Mouse (Mus musculus): ENCODE measurements around the gene Tmtc1. TPM values are rescaled to one million over a fixed set of nuclear protein-coding genes. Genes with fewer than 3 reads are reported as not detected.

Tmtc1 gene
- polyA plus RNA-seq, 1 experiment, result 5.7 TPM

DNA sequence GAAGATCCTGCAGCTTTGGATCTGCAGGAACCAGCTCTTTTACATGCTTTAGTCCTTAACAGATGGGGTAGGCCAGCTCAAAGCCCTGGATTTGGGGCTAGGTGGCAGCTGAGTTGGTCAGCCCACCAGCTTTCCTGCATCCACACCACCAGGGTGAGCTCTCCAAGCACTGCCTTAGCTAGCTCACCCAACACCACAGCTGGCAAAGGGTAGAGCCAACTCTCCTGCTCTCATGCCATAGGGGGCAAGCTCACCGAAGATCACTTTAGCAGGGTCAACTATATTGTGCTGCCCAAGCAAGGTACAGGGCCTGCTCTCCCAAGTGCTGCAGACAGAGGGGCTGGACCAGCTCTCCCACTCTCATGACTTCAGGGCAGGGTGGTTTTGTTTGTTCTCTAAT lies 6.6 kb downstream of the Tmtc1 start:
- H3K4me3 ChIP-seq (ENCODE audit: insufficient read depth, low read length), result no peak overlapping the region
- TF ChIP-seq CTCF (IDR thresholded peaks at IDR 0.05; ENCODE audit: borderline replicate concordance, insufficient read depth, low read length) (no peak), POLR2A (IDR thresholded peaks at IDR 0.05; ENCODE audit: low read depth, low read length) (no peak)
- H3K27ac ChIP-seq (ENCODE audit: insufficient read depth, low read length), result no peak overlapping the region
- H3K4me1 ChIP-seq (ENCODE audit: control insufficient read depth, insufficient read depth, low read length), result peaks cover 2% of the 10 kb centered on the region

DNA sequence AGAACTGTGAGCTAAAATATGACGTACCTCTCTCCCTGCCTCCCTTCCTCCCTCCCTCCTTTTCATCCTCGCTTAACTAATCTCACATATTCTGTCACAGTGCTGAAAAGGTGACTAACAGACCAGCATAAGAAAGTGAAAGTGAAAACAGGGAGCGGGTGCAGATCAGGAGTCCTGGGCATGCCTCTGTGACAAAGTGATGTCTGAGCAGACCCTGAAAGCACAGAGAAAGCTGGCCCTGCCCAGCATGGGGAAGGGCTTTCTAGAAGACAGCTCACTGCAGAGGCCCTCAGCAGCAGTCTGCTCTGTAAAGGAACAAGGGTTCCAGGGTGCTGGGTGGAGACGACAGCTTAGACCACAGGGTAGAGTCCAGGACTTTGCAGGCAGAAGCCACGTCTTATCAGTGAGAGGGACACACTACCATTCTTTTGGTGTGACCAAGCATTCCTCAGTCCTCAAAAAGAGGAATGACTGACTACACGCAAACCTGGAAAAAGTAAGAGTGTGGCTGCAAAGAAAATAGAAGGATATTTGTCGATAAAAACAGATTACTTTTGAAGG lies 7.7 kb downstream of the Tmtc1 start:
- TF ChIP-seq CTCF (IDR thresholded peaks at IDR 0.05; ENCODE audit: borderline replicate concordance, insufficient read depth, low read length), result no peak
- TF ChIP-seq POLR2A (IDR thresholded peaks at IDR 0.05; ENCODE audit: low read depth, low read length), result no peak
- no peak overlapping the region for H3K27ac ChIP-seq (ENCODE audit: insufficient read depth, low read length)
- no peak overlapping the region for H3K4me3 ChIP-seq (ENCODE audit: insufficient read depth, low read length)
- H3K4me1 ChIP-seq (ENCODE audit: control insufficient read depth, insufficient read depth, low read length), result peaks cover 2% of the 10 kb centered on the region

GRCm38 (mm10) chr6:148421577-148421976 lies 22.6 kb downstream of the Tmtc1 start:
- Histone ChIP-seq H3K4me1 (ENCODE audit: control insufficient read depth, insufficient read depth, low read length) (no peaks in the 10 kb centered on the region), H3K27ac (ENCODE audit: insufficient read depth, low read length) (no peak overlapping the region), H3K4me3 (ENCODE audit: insufficient read depth, low read length) (no peak overlapping the region)
- TF ChIP-seq POLR2A (IDR thresholded peaks at IDR 0.05; ENCODE audit: low read depth, low read length) (no peak), CTCF (IDR thresholded peaks at IDR 0.05; ENCODE audit: borderline replicate concordance, insufficient read depth, low read length) (no peak)

DNA sequence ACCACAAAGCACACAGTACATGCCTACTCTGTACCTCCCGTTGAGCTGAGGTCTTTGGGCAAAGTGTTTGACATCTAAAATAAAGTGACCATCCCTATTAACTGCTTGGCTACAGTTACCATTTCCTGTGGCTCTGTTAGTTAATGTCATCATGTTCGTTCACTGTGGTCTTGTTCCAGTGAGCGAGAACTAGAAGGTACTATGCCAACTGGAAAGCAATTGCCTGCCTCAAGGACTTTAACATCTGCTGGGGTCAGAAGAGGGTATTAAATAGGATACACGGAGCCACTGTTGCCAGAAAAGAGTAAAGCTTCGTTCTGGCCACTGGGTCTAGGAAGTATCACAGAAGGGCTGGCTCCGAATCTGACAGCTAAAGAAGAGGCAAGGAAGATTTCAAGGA lies 23.8 kb downstream of the Tmtc1 start:
- H3K27ac ChIP-seq (ENCODE audit: insufficient read depth, low read length), result no peak overlapping the region
- TF ChIP-seq CTCF (IDR thresholded peaks at IDR 0.05; ENCODE audit: borderline replicate concordance, insufficient read depth, low read length) (no peak), POLR2A (IDR thresholded peaks at IDR 0.05; ENCODE audit: low read depth, low read length) (no peak)
- no peak overlapping the region for H3K4me3 ChIP-seq (ENCODE audit: insufficient read depth, low read length)
- H3K4me1 ChIP-seq (ENCODE audit: control insufficient read depth, insufficient read depth, low read length), result no peaks in the 10 kb centered on the region

GRCm38 (mm10) chr6:148416597-148416996 lies 27.6 kb downstream of the Tmtc1 start:
- no peaks in the 10 kb centered on the region for H3K4me1 ChIP-seq (ENCODE audit: control insufficient read depth, insufficient read depth, low read length)
- no peak for TF ChIP-seq CTCF (IDR thresholded peaks at IDR 0.05; ENCODE audit: borderline replicate concordance, insufficient read depth, low read length)
- no peak for TF ChIP-seq POLR2A (IDR thresholded peaks at IDR 0.05; ENCODE audit: low read depth, low read length)
- H3K4me3 ChIP-seq (ENCODE audit: insufficient read depth, low read length), result no peak overlapping the region
- no peak overlapping the region for H3K27ac ChIP-seq (ENCODE audit: insufficient read depth, low read length)

- H3K4me3 ChIP-seq (ENCODE audit: insufficient read depth, low read length), result no peak overlapping the region
- no peak overlapping the region for H3K27ac ChIP-seq (ENCODE audit: insufficient read depth, low read length)
- TF ChIP-seq CTCF (IDR thresholded peaks at IDR 0.05; ENCODE audit: borderline replicate concordance, insufficient read depth, low read length) (no peak), POLR2A (IDR thresholded peaks at IDR 0.05; ENCODE audit: low read depth, low read length) (no peak)
- H3K4me1 ChIP-seq (ENCODE audit: control insufficient read depth, insufficient read depth, low read length), result peaks cover 6% of the 10 kb centered on the region; the same call in 1 of the 2 replicates
These were observed 30.6 kb downstream of the Tmtc1 start for GRCm38 (mm10) chr6:148413638-148414037.

GRCm38 (mm10) chr6:148406792-148407490 lies 37.2 kb downstream of the Tmtc1 start:
- Histone ChIP-seq H3K4me1 (ENCODE audit: control insufficient read depth, insufficient read depth, low read length) (peaks cover 6% of the 10 kb centered on the region), H3K27ac (ENCODE audit: insufficient read depth, low read length) (no peak overlapping the region), H3K4me3 (ENCODE audit: insufficient read depth, low read length) (no peak overlapping the region)
- TF ChIP-seq CTCF (IDR thresholded peaks at IDR 0.05; ENCODE audit: borderline replicate concordance, insufficient read depth, low read length), result no peak
- no peak for TF ChIP-seq POLR2A (IDR thresholded peaks at IDR 0.05; ENCODE audit: low read depth, low read length)

DNA sequence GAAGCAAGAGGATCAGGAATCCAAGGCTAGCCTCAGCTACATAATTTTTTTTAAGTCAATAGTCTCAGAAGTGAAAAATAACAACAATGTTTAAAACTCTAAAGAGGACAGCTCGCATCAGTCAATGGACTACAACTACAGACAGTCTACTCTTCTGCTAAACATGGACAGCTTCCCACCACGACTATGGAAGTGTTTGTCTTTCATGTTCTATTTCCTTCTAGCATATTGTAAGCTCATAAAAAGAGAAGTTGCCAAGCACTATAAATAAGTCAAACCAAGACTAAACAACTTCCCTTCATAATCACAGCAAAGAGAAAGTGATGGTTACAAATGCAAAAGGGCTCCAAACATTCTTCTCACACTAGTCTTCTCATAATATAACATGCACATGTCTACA lies 38.6 kb downstream of the Tmtc1 start:
- TF ChIP-seq POLR2A (IDR thresholded peaks at IDR 0.05; ENCODE audit: low read depth, low read length) (no peak), CTCF (IDR thresholded peaks at IDR 0.05; ENCODE audit: borderline replicate concordance, insufficient read depth, low read length) (no peak)

DNA sequence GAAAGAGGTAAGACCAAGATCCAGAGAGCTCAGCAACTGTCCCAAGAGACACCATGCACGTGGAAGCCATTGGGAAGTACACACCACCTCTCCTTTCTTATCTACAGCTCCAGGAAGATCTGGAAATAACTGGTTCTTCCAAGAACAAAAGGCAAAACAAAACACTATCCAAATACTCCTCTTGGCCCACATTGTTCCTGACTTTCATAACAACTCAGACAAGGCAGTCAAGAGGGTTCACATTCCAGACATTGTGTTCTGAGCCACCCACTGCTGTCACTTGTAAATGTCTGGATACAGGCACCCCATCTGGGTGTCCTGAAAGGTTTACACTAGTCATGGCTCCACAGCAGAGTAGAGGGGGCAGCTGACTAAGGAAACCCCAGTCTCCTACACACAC lies 39.7 kb downstream of the Tmtc1 start:
- TF ChIP-seq CTCF (IDR thresholded peaks at IDR 0.05; ENCODE audit: borderline replicate concordance, insufficient read depth, low read length) (no peak), POLR2A (IDR thresholded peaks at IDR 0.05; ENCODE audit: low read depth, low read length) (no peak)
- Histone ChIP-seq H3K27ac (ENCODE audit: insufficient read depth, low read length) (no peak overlapping the region), H3K4me1 (ENCODE audit: control insufficient read depth, insufficient read depth, low read length) (no peaks in the 10 kb centered on the region; the same call in 1 of the 2 replicates), H3K4me3 (ENCODE audit: insufficient read depth, low read length) (no peak overlapping the region)

More for the DNA sequence above, 38.6 kb downstream of the Tmtc1 start:
- Histone ChIP-seq H3K4me3 (ENCODE audit: insufficient read depth, low read length) (no peak overlapping the region), H3K27ac (ENCODE audit: insufficient read depth, low read length) (no peak overlapping the region), H3K4me1 (ENCODE audit: control insufficient read depth, insufficient read depth, low read length) (peaks cover under 1% of the 10 kb centered on the region)

DNA sequence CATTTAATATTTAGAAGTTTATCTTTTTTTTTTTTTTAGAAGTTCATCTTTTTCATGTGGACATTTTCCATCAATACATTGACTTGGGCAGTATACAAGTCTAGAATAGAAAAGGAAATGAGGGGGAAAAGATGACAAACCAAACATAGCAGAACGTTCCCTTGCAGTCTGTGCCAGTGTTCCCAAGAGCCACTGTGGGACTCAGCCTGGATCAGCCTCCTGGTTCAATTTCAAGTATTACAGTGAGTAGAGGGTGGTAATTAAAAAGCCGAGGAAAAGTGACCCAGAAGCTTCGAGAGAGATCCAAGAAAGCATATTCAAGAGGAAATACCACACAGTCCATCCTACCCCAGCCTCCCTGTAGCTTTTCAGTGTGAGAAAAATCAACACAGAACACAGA lies 40.4 kb downstream of the Tmtc1 start:
- no peak for TF ChIP-seq CTCF (IDR thresholded peaks at IDR 0.05; ENCODE audit: borderline replicate concordance, insufficient read depth, low read length)
- TF ChIP-seq POLR2A (IDR thresholded peaks at IDR 0.05; ENCODE audit: low read depth, low read length), result no peak
- no peak overlapping the region for H3K4me3 ChIP-seq (ENCODE audit: insufficient read depth, low read length)
- H3K27ac ChIP-seq (ENCODE audit: insufficient read depth, low read length), result no peak overlapping the region
- H3K4me1 ChIP-seq (ENCODE audit: control insufficient read depth, insufficient read depth, low read length), result peaks cover 3% of the 10 kb centered on the region

All from embryonic fibroblast, embryonic 13.5 days (primary cell).